Comparison of ENCODE assay signal across 17 mouse cellular contexts in genomic region chr11:101180261-101180660, GRCm38 (mm10). TPM values are rescaled to one million over a fixed set of nuclear protein-coding genes. Genes with fewer than 3 reads are reported as not detected.
A peak's percentile ranks its signal among the peaks of the same experiment; 100 is the strongest.
DNase-seq lines count a peak whose midpoint lies in the region; TF ChIP-seq lines count a peak whose summit lies in the region.
"Had no signal": no experiment of that assay in that cellular context is flagged by ENCODE, and none has a peak within 500 bp of the region (broad histone marks: within the 10 kb centered on the region; RNA-seq: fewer than 3 reads in every experiment).

No protein-coding gene starts in this region.

- no peak overlapping the region for H3K27ac ChIP-seq in cerebellum, adult 2 months (ENCODE audit: insufficient read depth, low read length)
- H3K27ac ChIP-seq: embryonic facial prominence, embryonic 10.5 days; embryonic facial prominence, embryonic 12.5 days; forebrain, embryonic 13.5 days; forebrain, embryonic 15.5 days had no signal

- TF ChIP-seq POLR2A in cerebellum, adult 2 months (IDR thresholded peaks at IDR 0.05; ENCODE audit: borderline replicate concordance, insufficient read depth, low read length), result no peak

- 62% methylated on average over 17 of the region's 17 CpGs for WGBS in cerebellum, adult 2 months

- peak; percentile 47 for DNase-seq in cerebellum, adult 11-12 months
- no peak for DNase-seq in cerebellum, postnatal 36 days
- peak; percentile 29 to 31 for DNase-seq in cerebellum, postnatal 25 days
- no peak for DNase-seq in cerebellum, adult 2 months
- DNase-seq in testis, postnatal 14 days (ENCODE audit: low spot score), result peak; percentile 11
- DNase-seq in testis, postnatal 10 days (ENCODE audit: low spot score), result no peak
- DNase-seq: adrenal gland, adult 8-10 months had no signal

- TF ChIP-seq CTCF in cerebellum, adult 2 months (IDR thresholded peaks at IDR 0.05; ENCODE audit: borderline replicate concordance, insufficient read depth, low read depth, low read length), result no peak

- H3K27me3 ChIP-seq in cerebellum, adult 2 months (ENCODE audit: control insufficient read depth, insufficient read depth, low read length), result no peaks in the 10 kb centered on the region
- H3K27me3 ChIP-seq: CH12.LX, Patski had no signal

- peaks cover 51% of the 10 kb centered on the region for H3K4me1 ChIP-seq in cerebellum, adult 2 months (ENCODE audit: control insufficient read depth, insufficient read depth, low read length)

- no peak overlapping the region for H3K4me3 ChIP-seq in cerebellum, adult 2 months (replicated peaks; ENCODE audit: insufficient read depth, low read depth, low read length)
- H3K4me3 ChIP-seq: embryonic facial prominence, embryonic 10.5 days; embryonic facial prominence, embryonic 12.5 days; forebrain, embryonic 13.5 days; forebrain, embryonic 15.5 days had no signal

RNA-seq across cellular contexts. Expression of gene Ccr10, which starts 5.0 kb away (rescaled TPM):
- 0.82 and 1.0 TPM in 2 replicates for polyA plus RNA-seq in cerebellum, adult 2 months (2012; rRNA removed)
- polyA plus RNA-seq: embryonic facial prominence, embryonic 14.5 days; forebrain, embryonic 13.5 days; G1E had no signal

RNA-seq across cellular contexts. Expression of gene Plekhh3, which starts 9.1 kb away (rescaled TPM):
- polyA plus RNA-seq in cerebellum, adult 2 months (2012; rRNA removed), result 67.6 and 71.0 TPM in 2 replicates
- polyA plus RNA-seq: activated CD4-positive, CD25-positive, alpha-beta regulatory T cell, adult 4 months; CD4-positive, CD25-positive, alpha-beta regulatory T cell, adult 4 months had no signal

RNA-seq across cellular contexts. Expression of gene Cntnap1, which starts 9.9 kb away (rescaled TPM):
- 151 and 169 TPM in 2 replicates for polyA plus RNA-seq in cerebellum, adult 2 months (2012; rRNA removed)

RNA-seq across cellular contexts. Expression of gene Tubg2, which starts 24.6 kb away (rescaled TPM):
- polyA plus RNA-seq in cerebellum, adult 2 months (2012; rRNA removed), result 44.3 and 47.8 TPM in 2 replicates
- polyA plus RNA-seq: G1E had no signal

RNA-seq across cellular contexts. Expression of gene Ezh1, which starts 46.0 kb away (rescaled TPM):
- polyA plus RNA-seq in cerebellum, adult 2 months (2012; rRNA removed), result 64.4 and 70.7 TPM in 2 replicates

Comparison
In these comparisons a context has a peak if more than half of its experiments do, and no peak if none do; other contexts are left out.
1. DNase-seq: peak in cerebellum, adult 11-12 months (single experiment), cerebellum, postnatal 25 days (2 of 2) and testis, postnatal 14 days (single experiment); none in cerebellum, postnatal 36 days (0 of 2), cerebellum, adult 2 months (0 of 2) and testis, postnatal 10 days (single experiment).